Mouse (Mus musculus) frontal cortex, postnatal 10 days (tissue): ENCODE measurements around the gene Midn.

Experiments
- DNase-seq, 2 experiments: peaks; one replicate each; pipeline ENCODE4 v3.0.0; 2022; ENCODE audit warnings: low spot score in 2 of 2, mixed read lengths in 1 of 2

Gene Midn

GRCm38 (mm10) chr10:80170052-80170451, 22.0 kb downstream of the Midn start:
- no peak for DNase-seq

GRCm38 (mm10) chr10:80170601-80171021, 22.5 kb downstream of the Midn start:
- DNase-seq = no peak

GRCm38 (mm10) chr10:80171252-80171651, 23.2 kb downstream of the Midn start:
- no peak for DNase-seq

GRCm38 (mm10) chr10:80171760-80172526, 23.9 kb downstream of the Midn start:
- peak in 1 of 2 experiments; percentile 31 for DNase-seq

GRCm38 (mm10) chr10:80172527-80173292, 24.6 kb downstream of the Midn start, which contains the start of gene 1600002K03Rik:
Gene 1600002K03Rik (plus strand): TSS chr10:80172944.
- peak; percentile 86 to 87 for DNase-seq

GRCm38 (mm10) chr10:80173358-80173757, 25.3 kb downstream of the Midn start:
- no peak for DNase-seq

- DNase-seq = no peak
Measured at GRCm38 (mm10) chr10:80173955-80174640, 26.0 kb downstream of the Midn start.

GRCm38 (mm10) chr10:80174705-80175104, 26.6 kb downstream of the Midn start:
- DNase-seq = no peak

- DNase-seq = no peak
Measured at GRCm38 (mm10) chr10:80175536-80176269, 27.6 kb downstream of the Midn start.

- DNase-seq = no peak
Measured at GRCm38 (mm10) chr10:80176270-80176834, 28.3 kb downstream of the Midn start.

- no peak for DNase-seq
Measured at GRCm38 (mm10) chr10:80177441-80178279, 29.6 kb downstream of the Midn start.

GRCm38 (mm10) chr10:80179068-80180051, 31.3 kb downstream of the Midn start, which contains the start of gene Efna2:
Gene Efna2 (plus strand): TSS chr10:80179482.
- peak in 1 of 2 experiments; percentile 52 for DNase-seq

- no peak for DNase-seq
Measured at GRCm38 (mm10) chr10:80180288-80180687, 32.2 kb downstream of the Midn start.

- no peak for DNase-seq
Measured at GRCm38 (mm10) chr10:80180823-80181222, 32.8 kb downstream of the Midn start.

GRCm38 (mm10) chr10:80182547-80182946, 34.5 kb downstream of the Midn start:
- DNase-seq = no peak

GRCm38 (mm10) chr10:80186649-80187048, 38.6 kb downstream of the Midn start:
- peak in 1 of 2 experiments; percentile 9 for DNase-seq

GRCm38 (mm10) chr10:80187739-80188138, 39.7 kb downstream of the Midn start:
- DNase-seq = no peak

- DNase-seq = no peak
Measured at GRCm38 (mm10) chr10:80188453-80189024, 40.5 kb downstream of the Midn start.

GRCm38 (mm10) chr10:80189999-80190398, 41.9 kb downstream of the Midn start:
- DNase-seq = no peak
